Mouse (Mus musculus) intestine, embryonic 16.5 days (tissue): ENCODE results near the gene Fblim1. TPM values are rescaled to one million over a fixed set of nuclear protein-coding genes. Genes with fewer than 3 reads are reported as not detected.
A peak's percentile ranks its signal among the peaks of the same experiment; 100 is the strongest.

Source experiments
- ATAC-seq: fragments of 200-750 bp; cut with Nextera tagmentation; 2 replicates; pipeline ENCODE4 v1.8.0; 2017; ENCODE audit warnings: moderate TSS enrichment, moderate library complexity
- H3K27ac ChIP-seq: fragments of 300-500 bp; sonication (generic); 2 replicates; pipeline ENCODE4 v1.5.1; 2014; ENCODE audit warnings: mild to moderate bottlenecking, low read length
- H3K27me3 ChIP-seq: fragments of 300-500 bp; sonication (generic); replicated peaks from 2 replicates; pipeline ENCODE4 v1.6.1; 2014; ENCODE audit warnings: low read length, control low read depth, mixed read lengths; ENCODE audit not compliant: control insufficient read depth, insufficient read depth
- H3K36me3 ChIP-seq: fragments of 300-500 bp; sonication (generic); 2 replicates; pipeline ENCODE4 v1.6.1; 2014; ENCODE audit warnings: low read length, control low read depth; ENCODE audit not compliant: control insufficient read depth, insufficient read depth
- H3K4me1 ChIP-seq: fragments of 300-500 bp; sonication (generic); 2 replicates; pipeline ENCODE4 v1.6.1; 2014; ENCODE audit warnings: low read length, control low read depth, mixed read lengths; ENCODE audit not compliant: control insufficient read depth, insufficient read depth
- H3K4me2 ChIP-seq: fragments of 300-500 bp; sonication (generic); 2 replicates; pipeline ENCODE4 v1.6.1; 2014; ENCODE audit warnings: low read depth, low read length, control low read depth
- H3K4me3 ChIP-seq: fragments of 300-500 bp; sonication (generic); 2 replicates; pipeline ENCODE4 v1.5.1; 2014; ENCODE audit warnings: mild to moderate bottlenecking, low read length
- H3K9ac ChIP-seq: fragments of 300-500 bp; sonication (generic); 2 replicates; pipeline ENCODE4 v1.6.1; 2014; ENCODE audit warnings: low read depth, low read length
- H3K9me3 ChIP-seq: fragments of 300-500 bp; sonication (generic); 2 replicates; pipeline ENCODE4 v1.6.1; 2016; ENCODE audit warnings: low read length, control low read depth; ENCODE audit not compliant: control insufficient read depth
- WGBS: fragments of 180-500 bp; shearing (Covaris S2); extraction: QIAGEN DNeasy Blood & Tissue Kit; methylation state at CpG from one replicate; pipeline ENCODE4 v1.1.7; 2014; 5-methylcytosine and 5-hydroxymethylcytosine counted together
- polyA plus RNA-seq: library from polyadenylated mRNA; unstranded; fragments of >200 nt; fragmentation: Nextera tagmentation; extraction: Ambion mirVana; gene quantifications from 2 replicates; pipeline ENCODE4 v1.2.1, GENCODE M21; 2015

Fblim1 gene
- polyA plus RNA-seq, 1 experiment from 2014 or later, result 66.2 TPM

- Histone ChIP-seq H3K27ac (peak overlapping the region; percentile 51), H3K4me3 (no peak overlapping the region), H3K9ac (no peak overlapping the region), H3K36me3 (no peaks in the 10 kb centered on the region), H3K4me1 (peaks cover 26% of the 10 kb centered on the region), H3K27me3 (no peaks in the 10 kb centered on the region), H3K4me2 (no peak overlapping the region), H3K9me3 (no peaks in the 10 kb centered on the region)
- 47% methylated on average over 7 of the region's 7 CpGs for WGBS
- peak; percentile 42 for ATAC-seq
Measured at GRCm38 (mm10) chr4:141643118-141643855, 37.4 kb upstream of the Fblim1 start.

- H3K27ac ChIP-seq, result no peak overlapping the region
- H3K9ac ChIP-seq, result 0 out of 2 replicates have a peak overlapping the region, but pooled peaks have one; percentile 19
- H3K27me3 ChIP-seq, result no peaks in the 10 kb centered on the region
- peaks cover 26% of the 10 kb centered on the region for H3K4me1 ChIP-seq
- ATAC-seq, result peak; percentile 53; the same call in 1 of the 2 replicates
- no peak overlapping the region for H3K4me3 ChIP-seq
- H3K4me2 ChIP-seq, result no peak overlapping the region
- H3K36me3 ChIP-seq, result no peaks in the 10 kb centered on the region
- H3K9me3 ChIP-seq, result no peaks in the 10 kb centered on the region
- WGBS, result 80% methylated on average over 25 of the region's 25 CpGs
Measured at GRCm38 (mm10) chr4:141641961-141642811, 36.3 kb upstream of the Fblim1 start.

- Histone ChIP-seq H3K27ac (no peak overlapping the region), H3K9me3 (no peaks in the 10 kb centered on the region), H3K9ac (no peak overlapping the region), H3K4me1 (peaks cover 26% of the 10 kb centered on the region), H3K4me3 (no peak overlapping the region), H3K4me2 (no peak overlapping the region), H3K36me3 (no peaks in the 10 kb centered on the region), H3K27me3 (no peaks in the 10 kb centered on the region)
- no peak for ATAC-seq
- 85% methylated on average over 7 of the region's 7 CpGs for WGBS
Measured at GRCm38 (mm10) chr4:141641353-141641771, 35.5 kb upstream of the Fblim1 start.

GRCm38 (mm10) chr4:141639474-141639873 lies 33.6 kb upstream of the Fblim1 start:
- H3K36me3 ChIP-seq, result no peaks in the 10 kb centered on the region
- H3K4me3 ChIP-seq, result no peak overlapping the region
- no peak for ATAC-seq
- H3K4me1 ChIP-seq, result peaks cover 26% of the 10 kb centered on the region
- no peak overlapping the region for H3K4me2 ChIP-seq
- no peak overlapping the region for H3K27ac ChIP-seq
- no peaks in the 10 kb centered on the region for H3K9me3 ChIP-seq
- no peak overlapping the region for H3K9ac ChIP-seq
- no peaks in the 10 kb centered on the region for H3K27me3 ChIP-seq
- WGBS, result 81% methylated on average over 11 of the region's 11 CpGs

- peaks cover 10% of the 10 kb centered on the region for H3K36me3 ChIP-seq
- no peak overlapping the region for H3K4me2 ChIP-seq
- no peaks in the 10 kb centered on the region for H3K27me3 ChIP-seq
- H3K27ac ChIP-seq, result no peak overlapping the region
- no peak for ATAC-seq
- H3K4me3 ChIP-seq, result no peak overlapping the region
- no peaks in the 10 kb centered on the region for H3K9me3 ChIP-seq
- 95% methylated on average over 5 of the region's 5 CpGs for WGBS
- H3K9ac ChIP-seq, result no peak overlapping the region
- peaks cover 2% of the 10 kb centered on the region; the same call in 1 of the 2 replicates for H3K4me1 ChIP-seq
Measured at GRCm38 (mm10) chr4:141636693-141637092, 30.8 kb upstream of the Fblim1 start.

- H3K36me3 ChIP-seq, result peaks cover 17% of the 10 kb centered on the region
- no peak for ATAC-seq
- no peak overlapping the region for H3K4me3 ChIP-seq
- WGBS, result 74% methylated on average over 9 of the region's 9 CpGs
- H3K9ac ChIP-seq, result no peak overlapping the region
- no peak overlapping the region for H3K4me2 ChIP-seq
- no peak overlapping the region for H3K27ac ChIP-seq
- no peaks in the 10 kb centered on the region for H3K27me3 ChIP-seq
- no peaks in the 10 kb centered on the region for H3K4me1 ChIP-seq
- no peaks in the 10 kb centered on the region for H3K9me3 ChIP-seq
Measured at GRCm38 (mm10) chr4:141635991-141636390, 30.1 kb upstream of the Fblim1 start.

- WGBS, result 93% methylated on average over 21 of the region's 21 CpGs
- no peaks in the 10 kb centered on the region for H3K27me3 ChIP-seq
- no peak overlapping the region for H3K4me2 ChIP-seq
- no peak overlapping the region for H3K27ac ChIP-seq
- H3K9me3 ChIP-seq, result no peaks in the 10 kb centered on the region
- peaks cover 48% of the 10 kb centered on the region for H3K36me3 ChIP-seq
- H3K9ac ChIP-seq, result no peak overlapping the region
- no peak for ATAC-seq
- no peaks in the 10 kb centered on the region for H3K4me1 ChIP-seq
- no peak overlapping the region for H3K4me3 ChIP-seq
Measured at GRCm38 (mm10) chr4:141632111-141632873, 26.4 kb upstream of the Fblim1 start.

GRCm38 (mm10) chr4:141631250-141631649 lies 25.4 kb upstream of the Fblim1 start:
- peaks cover 55% of the 10 kb centered on the region for H3K36me3 ChIP-seq
- H3K27ac ChIP-seq, result no peak overlapping the region
- no peak overlapping the region for H3K9ac ChIP-seq
- no peak overlapping the region for H3K4me3 ChIP-seq
- no peaks in the 10 kb centered on the region for H3K27me3 ChIP-seq
- H3K9me3 ChIP-seq, result no peaks in the 10 kb centered on the region
- H3K4me1 ChIP-seq, result no peaks in the 10 kb centered on the region
- no peak for ATAC-seq
- H3K4me2 ChIP-seq, result no peak overlapping the region
- 94% methylated on average over 20 of the region's 20 CpGs for WGBS

GRCm38 (mm10) chr4:141630021-141630420 lies 24.1 kb upstream of the Fblim1 start:
- no peak overlapping the region for H3K4me2 ChIP-seq
- H3K4me3 ChIP-seq, result no peak overlapping the region
- peaks cover 55% of the 10 kb centered on the region for H3K36me3 ChIP-seq
- no peaks in the 10 kb centered on the region for H3K4me1 ChIP-seq
- no peak overlapping the region for H3K9ac ChIP-seq
- WGBS, result 91% methylated on average over 11 of the region's 11 CpGs
- no peaks in the 10 kb centered on the region for H3K27me3 ChIP-seq
- no peak overlapping the region for H3K27ac ChIP-seq
- H3K9me3 ChIP-seq, result no peaks in the 10 kb centered on the region
- ATAC-seq, result no peak
